Mouse (Mus musculus) E14TG2a.4 (cell line): ENCODE data around the gene Gca.

Experiments
- H3K27me3 ChIP-seq: 2 replicates; pipeline ENCODE4 v1.6.1; 2014; ENCODE audit warnings: low read length, control low read depth; ENCODE audit not compliant: insufficient read depth
- H3K36me3 ChIP-seq: 2 replicates; pipeline ENCODE4 v1.6.1; 2014; ENCODE audit warnings: low read length, control low read depth; ENCODE audit not compliant: insufficient read depth
- H3K4me1 ChIP-seq: replicated peaks from 2 replicates; pipeline ENCODE4 v1.6.1; 2014; ENCODE audit warnings: low read depth, low read length, control low read depth
- H3K4me3 ChIP-seq: replicated peaks from 2 replicates; pipeline ENCODE4 v1.5.1; 2014; ENCODE audit warnings: mild to moderate bottlenecking, low read length
- H3K9me3 ChIP-seq: 2 replicates; pipeline ENCODE4 v1.6.1; 2014; ENCODE audit warnings: low read length, control low read depth
- CTCF ChIP-seq: conservative IDR thresholded peaks from 2 replicates; pipeline ENCODE4 v1.5.1; 2014; ENCODE audit warnings: low read length
- NANOG ChIP-seq: IDR thresholded peaks from 2 replicates; pipeline ENCODE4 v1.6.1; 2014; ENCODE audit warnings: borderline replicate concordance, low read length, mixed read lengths
- POU5F1 ChIP-seq: IDR thresholded peaks from 2 replicates; pipeline ENCODE4 v1.6.1; 2014; ENCODE audit warnings: low read length, borderline replicate concordance

Gene Gca

DNA sequence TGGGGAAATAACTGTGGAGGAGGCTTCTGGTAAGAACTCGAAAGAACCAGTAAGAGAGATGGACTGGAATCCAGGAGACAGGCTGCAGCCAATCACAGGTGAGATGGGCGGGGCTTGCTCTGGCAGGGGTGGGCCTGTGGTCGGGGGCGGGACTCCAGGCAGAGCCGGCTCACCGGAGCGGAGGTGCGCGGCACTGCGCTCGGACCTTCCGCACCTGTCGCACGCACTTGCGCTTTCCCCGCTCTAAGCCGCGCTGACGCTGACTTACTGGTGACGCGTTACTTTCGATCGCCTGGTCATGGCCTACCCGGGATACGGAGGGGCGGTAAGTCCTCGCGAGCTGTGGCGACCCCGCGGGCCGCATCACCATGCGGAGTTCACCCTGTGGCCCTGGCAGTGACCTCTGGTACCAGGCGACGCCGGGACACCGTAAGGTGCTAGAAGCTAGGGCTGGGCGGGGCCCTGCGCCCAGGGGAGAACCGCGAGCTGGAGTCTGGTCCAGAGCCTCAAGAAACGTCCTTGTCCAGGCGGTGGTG is at the start of gene Gca:
TSS of gene Gca (plus strand) at position 151 of the 536 bp plus-strand sequence.
- H3K4me3 ChIP-seq = peak within 1 kb of the TSS; percentile 82
- H3K27me3 ChIP-seq = no peaks in the 10 kb centered on the region
- H3K4me1 ChIP-seq = peaks cover 15% of the 10 kb centered on the region
- no peaks in the 10 kb centered on the region for H3K36me3 ChIP-seq
- H3K9me3 ChIP-seq = no peaks in the 10 kb centered on the region
- TF ChIP-seq POU5F1 = no peak

DNA sequence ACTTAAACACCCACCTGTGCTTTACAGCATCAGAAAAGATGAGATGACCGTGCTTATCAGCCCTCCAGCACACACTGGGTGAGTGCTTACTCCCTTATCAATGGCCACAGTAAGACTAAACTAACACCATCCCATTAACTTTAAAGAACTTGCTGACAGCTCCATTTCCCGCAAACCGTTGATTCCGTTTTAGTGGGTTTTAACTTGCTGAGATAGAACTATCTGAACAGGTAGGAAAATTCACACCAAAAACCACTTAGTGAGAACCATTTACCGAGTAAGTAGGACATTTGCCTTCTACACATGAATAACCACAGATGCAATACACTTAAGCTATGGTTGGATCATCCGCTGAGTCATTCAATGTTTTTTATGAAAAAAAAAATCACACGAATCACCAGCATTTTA is 45.1 kb upstream of the Gca start:
- H3K4me3 ChIP-seq = no peak overlapping the region
- no peaks in the 10 kb centered on the region for H3K9me3 ChIP-seq
- H3K27me3 ChIP-seq = no peaks in the 10 kb centered on the region
- H3K4me1 ChIP-seq = no peaks in the 10 kb centered on the region
- no peak for TF ChIP-seq POU5F1
- TF ChIP-seq NANOG = no peak
- TF ChIP-seq CTCF = no peak
- no peaks in the 10 kb centered on the region for H3K36me3 ChIP-seq

DNA sequence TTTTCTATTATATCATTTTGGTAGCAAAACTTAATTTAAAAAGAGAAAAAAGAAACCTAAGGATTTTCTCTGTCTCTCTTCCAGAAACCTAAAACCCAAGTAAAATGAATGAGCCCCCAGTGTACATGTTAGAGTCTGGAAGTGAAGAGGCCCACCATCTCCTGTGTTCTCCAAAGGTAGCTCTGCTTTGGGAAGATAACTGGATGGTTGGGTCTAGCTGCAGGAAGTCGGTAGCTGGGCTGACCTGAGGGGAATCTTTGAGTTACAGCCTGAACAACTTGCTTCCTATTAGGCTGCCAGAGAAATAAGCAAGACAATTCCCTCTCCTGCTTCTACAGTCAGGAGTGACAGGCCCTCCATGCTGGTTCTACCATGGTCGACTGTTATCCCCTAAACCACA is 44.4 kb upstream of the Gca start:
- Histone ChIP-seq H3K9me3 (no peaks in the 10 kb centered on the region), H3K36me3 (no peaks in the 10 kb centered on the region), H3K27me3 (no peaks in the 10 kb centered on the region), H3K4me1 (no peaks in the 10 kb centered on the region), H3K4me3 (no peak overlapping the region)
- TF ChIP-seq CTCF = no peak
- TF ChIP-seq POU5F1 = no peak
- no peak for TF ChIP-seq NANOG

DNA sequence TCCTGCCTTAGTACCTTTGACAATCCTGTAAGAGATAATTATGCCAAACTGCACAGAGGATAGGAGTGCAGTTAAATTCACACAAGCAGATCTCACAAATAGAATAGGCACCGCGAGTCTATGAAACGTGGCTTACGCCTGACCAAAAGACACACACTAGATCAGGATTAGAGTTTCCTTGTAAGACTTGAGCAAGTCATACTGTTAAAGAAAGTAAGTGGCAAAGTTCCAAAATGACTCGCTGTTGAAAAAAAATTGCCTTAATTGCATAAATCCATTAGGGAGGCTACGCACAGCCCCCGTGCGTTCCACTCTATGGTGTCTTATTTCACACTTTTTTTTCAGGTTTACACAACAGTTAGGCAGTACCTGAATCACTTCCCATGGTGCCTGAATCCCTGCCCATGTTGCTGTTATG is 41.1 kb upstream of the Gca start:
- H3K9me3 ChIP-seq = no peaks in the 10 kb centered on the region
- no peaks in the 10 kb centered on the region for H3K27me3 ChIP-seq
- TF ChIP-seq NANOG (no peak), POU5F1 (no peak), CTCF (no peak)
- no peak overlapping the region for H3K4me3 ChIP-seq
- H3K36me3 ChIP-seq = no peaks in the 10 kb centered on the region
- no peaks in the 10 kb centered on the region for H3K4me1 ChIP-seq

DNA sequence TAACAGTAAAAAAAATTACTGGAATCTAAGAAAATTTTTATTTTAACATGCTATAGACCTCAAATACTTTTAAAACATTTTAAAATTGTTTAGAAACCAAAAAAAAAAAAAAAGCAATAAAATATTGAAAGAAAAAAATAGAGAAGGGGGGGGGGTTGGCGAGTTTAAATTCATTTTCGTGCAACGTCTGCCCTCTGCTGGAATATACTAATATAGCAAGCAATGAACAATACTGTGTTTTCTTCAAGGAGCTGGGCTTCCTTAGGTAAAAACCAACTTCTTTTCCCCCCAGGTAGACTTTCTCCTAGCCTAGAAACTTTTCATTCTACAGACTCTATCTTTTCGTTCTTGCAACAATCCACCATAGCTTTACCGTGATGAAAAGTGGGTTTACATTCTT is 36.4 kb upstream of the Gca start:
- Histone ChIP-seq H3K36me3 (no peaks in the 10 kb centered on the region), H3K4me1 (no peaks in the 10 kb centered on the region)
- TF ChIP-seq CTCF (peak; percentile 54), NANOG (no peak), POU5F1 (no peak)

DNA sequence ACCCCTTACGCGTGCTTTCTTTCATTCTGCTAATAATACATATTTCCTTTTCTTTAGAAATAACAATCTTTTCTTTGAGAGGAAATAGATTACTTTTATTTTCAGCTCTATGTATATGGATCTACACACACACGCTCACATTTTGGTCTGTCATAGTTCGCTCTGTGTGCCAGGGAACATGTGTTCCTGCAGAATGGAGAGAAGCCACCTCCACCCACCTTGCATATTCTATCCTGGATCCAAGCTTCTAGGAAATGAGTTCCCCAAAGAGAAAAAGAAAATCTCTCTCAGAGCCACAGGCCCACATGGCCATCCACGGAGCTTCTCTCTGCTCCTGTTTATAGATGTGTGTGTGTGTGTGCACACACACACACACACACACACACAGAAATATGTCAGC is 35.7 kb upstream of the Gca start:
- H3K9me3 ChIP-seq = no peaks in the 10 kb centered on the region
- no peaks in the 10 kb centered on the region for H3K36me3 ChIP-seq
- H3K4me1 ChIP-seq = no peaks in the 10 kb centered on the region
- H3K27me3 ChIP-seq = no peaks in the 10 kb centered on the region
- TF ChIP-seq NANOG (no peak), POU5F1 (no peak), CTCF (no peak)
- no peak overlapping the region for H3K4me3 ChIP-seq

More for the DNA sequence above, 36.4 kb upstream of the Gca start:
- no peaks in the 10 kb centered on the region for H3K9me3 ChIP-seq
- no peaks in the 10 kb centered on the region for H3K27me3 ChIP-seq
- no peak overlapping the region for H3K4me3 ChIP-seq

DNA sequence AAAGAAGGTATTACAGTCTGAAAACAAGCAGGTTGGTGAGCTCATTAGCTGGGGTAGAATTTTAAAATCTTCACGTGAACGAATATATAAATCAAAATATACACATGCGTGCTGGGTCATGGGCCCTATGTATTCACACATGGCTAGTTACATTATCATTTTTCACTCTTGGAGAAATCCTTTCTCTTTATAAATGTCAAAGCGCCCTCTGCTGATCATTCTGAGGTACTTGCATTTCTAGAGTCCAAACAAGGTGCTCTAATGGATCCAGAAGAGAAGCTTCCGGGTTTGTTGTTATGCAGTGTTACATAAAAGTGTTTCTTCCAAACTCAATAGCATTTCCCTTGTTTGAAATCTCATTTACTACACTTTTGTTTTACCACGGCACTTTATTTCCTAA is 33.6 kb upstream of the Gca start:
- Histone ChIP-seq H3K27me3 (no peaks in the 10 kb centered on the region), H3K4me1 (no peaks in the 10 kb centered on the region), H3K36me3 (no peaks in the 10 kb centered on the region), H3K9me3 (no peaks in the 10 kb centered on the region), H3K4me3 (no peak overlapping the region)
- TF ChIP-seq CTCF (peak; percentile 64), POU5F1 (no peak)

DNA sequence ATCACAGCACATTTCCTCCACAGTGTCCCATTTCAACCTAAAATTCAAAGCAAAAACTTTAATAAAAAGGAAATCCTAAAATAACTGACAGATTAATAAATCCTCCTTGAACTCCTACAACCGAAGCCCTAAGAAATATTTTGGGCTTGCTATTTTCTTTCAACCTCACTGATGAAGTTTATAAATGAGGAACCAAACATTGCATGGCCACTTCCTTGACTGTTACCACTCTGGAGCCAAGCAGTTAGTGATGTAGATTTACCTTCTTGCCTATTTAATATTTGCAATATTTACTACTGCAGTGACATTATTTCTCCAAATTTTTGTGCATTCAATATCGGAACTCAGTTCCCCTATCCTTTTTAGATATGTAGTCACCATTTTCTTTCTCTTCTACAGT is 24.2 kb upstream of the Gca start:
- no peak for TF ChIP-seq POU5F1
- TF ChIP-seq CTCF = no peak
- H3K4me3 ChIP-seq = no peak overlapping the region
- peaks cover 3% of the 10 kb centered on the region for H3K4me1 ChIP-seq
- peaks cover 8% of the 10 kb centered on the region for H3K27me3 ChIP-seq
- no peaks in the 10 kb centered on the region for H3K9me3 ChIP-seq
- no peaks in the 10 kb centered on the region for H3K36me3 ChIP-seq

DNA sequence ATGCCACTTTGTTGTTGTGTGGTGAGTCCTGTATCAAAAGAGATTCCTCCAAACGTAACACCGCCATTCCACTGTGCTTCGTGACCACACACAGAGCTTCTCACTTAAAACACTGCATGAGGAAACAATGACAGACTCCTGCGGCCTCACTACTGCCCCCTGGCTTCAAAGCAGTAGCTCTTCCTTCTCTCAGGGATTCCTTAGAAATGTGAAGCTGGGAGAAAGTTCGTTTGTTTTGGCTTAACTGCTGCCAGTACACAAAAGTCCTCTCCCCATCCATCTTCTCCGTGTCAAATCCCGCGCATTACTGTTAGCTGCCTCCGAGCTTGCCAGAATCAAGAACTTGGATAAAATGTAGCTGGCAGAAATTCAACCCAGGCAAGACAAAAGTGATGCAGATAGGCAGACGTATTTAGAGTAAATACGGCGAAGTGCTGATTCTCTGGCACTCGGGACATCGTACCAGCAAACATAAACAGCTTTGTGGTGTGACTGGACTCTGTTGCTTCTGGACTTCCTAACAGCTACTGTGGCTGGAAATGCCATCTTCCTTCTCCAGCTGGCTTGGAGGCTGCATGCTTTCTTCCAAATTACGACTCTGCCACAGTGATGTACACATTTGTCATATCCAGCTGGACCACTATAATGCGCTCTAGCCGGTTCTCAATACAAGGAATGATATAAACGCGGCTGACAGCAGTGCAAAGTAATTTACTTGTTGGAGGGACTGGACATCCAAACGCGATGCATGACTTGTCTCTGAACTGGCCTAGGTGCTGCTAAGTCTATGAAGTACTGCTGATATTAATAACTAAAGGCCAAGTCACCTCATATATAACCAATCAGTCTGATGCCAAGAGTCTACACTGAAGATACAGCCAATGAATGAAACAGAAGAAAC is 20.4 kb upstream of the Gca start:
- Histone ChIP-seq H3K36me3 (no peaks in the 10 kb centered on the region), H3K4me3 (no peak overlapping the region), H3K27me3 (peaks cover 23% of the 10 kb centered on the region), H3K9me3 (no peaks in the 10 kb centered on the region), H3K4me1 (peaks cover 8% of the 10 kb centered on the region; the same call in 1 of the 2 replicates)
- TF ChIP-seq NANOG (no peak), CTCF (peak; percentile 89), POU5F1 (no peak)
